Mouse (Mus musculus): ENCODE results near the gene 2310034G01Rik.

Gene 2310034G01Rik

GRCm38 (mm10) chr19:46300294-46301045 is 49.6 kb downstream of the 2310034G01Rik start:
- no peak for DNase-seq (ENCODE audit: low spot score)

Measured in layer of hippocampus, adult 9-10 months (tissue).